Mouse (Mus musculus): ENCODE data around the gene Pdik1l.

The Pdik1l gene

DNA sequence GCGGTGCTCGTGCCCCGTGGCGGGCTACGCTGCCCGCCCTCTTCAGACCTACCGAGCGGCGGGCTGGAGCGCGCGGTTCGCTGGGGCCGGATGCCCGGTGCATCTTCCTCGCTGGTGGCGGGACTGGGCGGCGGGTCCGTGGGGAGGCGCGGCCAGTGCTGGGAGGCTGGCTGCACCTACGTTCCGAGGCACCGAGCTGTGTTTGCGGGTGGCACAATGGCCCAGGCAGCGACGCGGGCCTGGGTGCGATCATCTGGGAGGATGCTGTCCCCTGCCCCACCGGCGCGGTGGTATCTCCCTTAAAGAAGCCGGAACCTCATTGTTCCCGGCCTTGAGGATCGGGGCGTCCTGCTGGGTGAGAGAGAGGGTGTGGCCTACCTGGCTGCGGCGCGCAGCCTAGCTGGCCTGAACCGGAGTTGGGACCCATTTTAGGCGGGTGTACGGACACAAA, at the start of gene Pdik1l:
Pdik1l (minus strand) TSS at position 321 of the 451 bp plus-strand sequence.
- DNase-seq (ENCODE audit: low read depth, low spot score) = peak; percentile 87

DNA sequence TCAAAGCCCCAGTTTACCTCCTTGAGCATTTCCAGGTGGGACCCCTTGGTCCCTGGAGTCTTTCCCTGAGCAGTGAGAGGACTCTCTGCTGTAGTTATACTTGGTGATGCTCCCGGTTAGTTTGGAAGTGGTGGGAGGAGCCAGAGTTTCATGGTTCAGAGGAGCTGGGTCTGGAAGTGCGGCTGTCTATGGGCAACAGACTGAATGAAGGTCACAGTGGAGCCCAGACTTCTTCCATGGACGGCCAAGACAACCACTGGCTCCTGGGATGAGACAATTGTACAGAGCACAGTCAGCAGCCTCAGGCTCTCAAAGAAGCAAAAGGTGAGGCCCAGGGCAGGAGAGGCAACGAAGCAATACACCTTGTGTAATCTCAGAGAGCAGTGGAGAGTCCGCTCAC, 42.6 kb upstream of the Pdik1l start:
- no peak for DNase-seq (ENCODE audit: low read depth, low spot score)

DNA sequence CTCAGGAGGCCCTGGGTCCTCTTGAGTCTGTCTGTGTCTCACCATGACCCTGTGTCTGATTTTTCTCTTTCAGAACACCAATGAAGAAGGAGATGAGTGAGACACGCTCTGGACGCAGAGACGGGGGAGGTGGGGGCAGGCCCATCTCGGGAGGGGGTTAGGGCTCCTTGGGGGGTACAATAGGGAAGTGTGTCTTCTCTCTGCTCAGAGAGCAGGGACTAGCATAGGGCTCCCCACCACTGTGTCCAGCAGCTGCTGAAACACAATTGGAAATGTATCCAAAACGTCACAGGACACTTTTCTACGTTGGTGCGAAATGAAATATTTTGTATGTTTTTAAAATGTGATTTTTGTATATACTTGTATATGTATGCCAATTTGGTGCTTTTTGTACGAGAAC, 41.1 kb upstream of the Pdik1l start:
- no peak for DNase-seq (ENCODE audit: low read depth, low spot score)

DNA sequence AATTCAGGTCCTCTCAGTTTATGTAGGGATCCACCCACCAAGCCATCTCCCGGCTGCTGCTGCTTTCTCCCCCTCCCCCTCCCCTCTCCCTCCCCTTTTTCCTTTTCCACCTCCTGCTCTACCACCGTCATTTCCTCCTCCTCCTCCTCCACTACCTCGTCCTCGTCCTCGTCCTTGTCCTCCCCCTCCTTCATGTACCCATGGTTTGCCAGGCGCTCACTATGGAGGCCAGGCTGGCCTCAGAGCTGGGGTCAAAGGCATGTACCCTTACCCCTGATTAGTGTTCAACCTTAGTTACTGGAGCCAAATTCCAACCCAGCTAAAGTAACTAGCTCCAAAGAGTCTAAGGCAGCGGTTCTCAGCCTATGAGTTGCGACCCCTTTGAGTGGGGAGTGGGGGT, 40.5 kb upstream of the Pdik1l start:
- DNase-seq (ENCODE audit: low read depth, low spot score) = no peak

DNA sequence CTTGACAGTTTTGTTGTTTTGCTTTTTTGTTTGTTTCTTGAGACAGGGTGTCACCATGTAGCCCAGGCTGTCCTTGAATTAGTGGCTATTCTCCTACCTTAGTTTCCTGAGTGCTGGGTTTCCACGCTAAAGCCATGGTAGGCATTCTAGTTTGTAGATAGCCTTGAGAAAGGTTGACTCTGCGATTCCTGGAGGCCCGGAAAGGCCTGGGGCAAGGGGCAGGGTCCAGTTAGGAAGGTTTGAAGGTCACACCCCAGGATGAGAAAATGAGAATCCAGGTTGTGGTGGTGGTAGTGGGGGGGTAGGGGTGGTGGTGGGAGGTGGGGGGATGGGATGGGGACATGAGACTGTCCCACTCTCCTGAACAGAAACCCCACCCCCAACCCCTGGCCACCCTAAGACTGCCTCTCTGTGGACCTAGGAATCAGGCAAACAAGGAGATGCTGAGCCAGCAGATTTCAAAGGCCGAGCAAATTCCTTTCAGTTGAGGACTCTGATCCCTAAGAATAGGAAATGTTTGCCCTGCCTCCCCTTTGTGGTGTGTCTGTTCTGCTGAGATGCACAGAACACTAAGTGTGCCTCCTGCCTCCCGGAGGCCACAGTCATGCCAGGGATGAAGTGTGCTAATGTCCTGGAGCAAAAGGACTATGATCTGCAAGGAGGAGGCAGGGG, 39.3 kb upstream of the Pdik1l start:
- DNase-seq (ENCODE audit: low read depth, low spot score) = no peak

DNA sequence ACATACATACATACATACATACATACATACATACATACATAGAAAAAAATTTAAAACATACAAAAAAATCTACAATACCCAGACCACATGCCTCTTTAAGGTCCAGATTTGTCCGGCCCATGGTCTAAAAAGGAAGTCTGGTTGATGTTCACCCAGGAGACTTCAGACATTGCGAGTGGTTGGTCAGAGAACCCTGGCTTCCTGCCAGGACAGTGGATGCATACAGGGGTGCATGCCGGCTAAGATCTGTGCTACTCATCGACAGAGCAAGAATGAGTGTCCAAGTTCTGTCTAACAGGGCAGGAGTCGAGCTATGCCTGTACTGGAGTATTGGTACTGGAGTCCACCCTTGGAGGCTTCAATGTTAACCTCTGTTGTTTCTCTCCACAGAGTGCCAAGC, 37.0 kb upstream of the Pdik1l start:
- no peak for DNase-seq (ENCODE audit: low read depth, low spot score)

DNA sequence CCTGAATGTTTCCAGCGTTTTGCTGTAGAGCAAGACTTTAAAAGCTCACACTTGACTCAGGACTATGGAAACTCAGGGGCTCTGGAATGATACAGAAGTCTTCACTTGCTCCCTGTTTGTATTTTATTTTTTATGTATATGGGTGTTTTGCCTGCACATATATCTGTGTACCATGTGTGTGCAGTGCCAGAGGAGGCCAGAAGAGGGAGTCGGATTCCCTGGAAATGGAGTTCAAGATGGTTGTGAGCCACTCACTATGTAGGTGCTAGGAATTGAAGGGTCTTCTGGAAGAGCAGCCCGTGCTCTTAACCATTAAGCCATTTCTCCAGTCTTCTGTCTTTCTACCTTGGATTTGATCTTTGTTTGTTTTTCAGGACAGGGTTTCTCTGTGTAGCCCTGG, 33.8 kb upstream of the Pdik1l start:
- DNase-seq (ENCODE audit: low read depth, low spot score) = no peak

DNA sequence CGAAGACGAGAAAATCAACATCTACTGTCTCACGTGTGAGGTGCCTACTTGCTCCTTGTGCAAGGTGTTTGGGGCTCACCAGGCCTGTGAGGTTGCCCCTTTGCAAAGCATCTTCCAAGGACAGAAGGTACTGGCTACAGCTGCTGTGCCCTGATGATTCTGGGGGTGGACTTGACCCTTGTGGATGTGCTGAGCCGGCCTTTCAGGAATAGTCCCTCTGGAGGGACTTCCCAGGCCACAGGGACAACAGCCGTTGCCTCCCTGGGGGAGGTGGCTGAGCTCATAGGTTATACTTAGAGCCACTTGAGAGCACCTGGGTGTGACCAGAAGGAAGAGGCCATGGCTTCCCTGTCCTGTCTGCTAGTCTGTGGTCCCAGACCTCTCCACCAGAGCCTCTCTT, 32.0 kb upstream of the Pdik1l start:
- DNase-seq (ENCODE audit: low read depth, low spot score) = no peak

DNA sequence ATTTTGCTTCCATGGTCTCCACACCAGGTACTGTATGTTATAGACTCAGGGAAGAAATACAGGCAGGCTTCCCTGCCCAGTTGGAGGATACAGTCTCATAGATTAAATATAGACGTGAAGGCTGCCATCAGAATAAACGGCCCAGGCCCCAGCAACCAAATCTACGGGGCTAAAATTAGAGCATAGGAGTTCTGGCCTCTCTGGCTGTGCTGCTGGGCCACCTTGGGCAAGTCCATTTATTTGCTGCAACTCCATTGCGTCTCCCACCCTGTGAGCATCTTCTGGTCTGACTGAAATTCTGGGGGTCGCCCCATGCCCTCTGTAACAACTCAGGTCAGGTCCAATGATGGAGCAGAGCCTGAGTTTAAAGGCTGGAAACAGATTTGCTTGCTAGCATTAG, 31.4 kb upstream of the Pdik1l start:
- no peak for DNase-seq (ENCODE audit: low read depth, low spot score)

DNA sequence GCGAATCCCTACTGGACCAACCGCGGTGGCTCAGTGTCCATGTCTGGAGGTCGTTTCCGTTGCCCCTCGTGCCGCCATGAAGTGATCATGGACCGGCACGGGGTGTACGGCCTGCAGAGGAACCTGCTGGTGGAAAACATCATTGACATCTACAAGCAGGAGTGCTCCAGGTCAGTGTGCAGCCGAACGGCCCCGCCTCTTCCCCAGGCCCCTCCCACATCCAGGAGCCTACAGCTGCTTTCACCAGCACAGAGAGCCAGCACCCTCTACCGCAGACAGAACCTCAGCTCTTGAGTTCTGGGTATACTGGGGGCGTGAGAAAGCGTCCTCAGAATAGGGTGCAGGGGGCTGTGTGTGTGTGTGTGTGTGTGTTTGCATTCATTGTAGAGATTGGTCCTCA, 28.7 kb upstream of the Pdik1l start:
- peak; percentile 52 for DNase-seq (ENCODE audit: low read depth, low spot score)

DNA sequence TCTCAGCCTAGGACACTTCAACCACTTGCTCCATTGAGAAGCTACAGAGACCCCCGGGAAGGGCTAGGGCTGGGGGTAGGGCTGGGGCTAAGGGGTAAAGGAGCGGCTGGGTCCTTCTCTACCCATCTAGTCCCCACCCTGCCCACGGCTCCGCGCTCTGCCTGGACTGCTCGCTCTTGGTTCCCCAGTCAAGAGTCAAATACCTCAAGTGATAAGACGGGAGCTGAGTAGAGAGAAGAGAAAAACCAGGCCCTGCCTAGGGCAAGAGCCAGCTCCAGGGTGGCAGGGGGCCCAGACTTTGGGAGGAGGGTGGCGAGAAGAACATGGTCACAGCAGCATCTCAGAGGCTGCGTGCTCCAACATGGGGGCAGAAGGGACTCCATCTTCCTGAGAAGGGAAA, 27.8 kb upstream of the Pdik1l start:
- DNase-seq (ENCODE audit: low read depth, low spot score) = no peak

DNA sequence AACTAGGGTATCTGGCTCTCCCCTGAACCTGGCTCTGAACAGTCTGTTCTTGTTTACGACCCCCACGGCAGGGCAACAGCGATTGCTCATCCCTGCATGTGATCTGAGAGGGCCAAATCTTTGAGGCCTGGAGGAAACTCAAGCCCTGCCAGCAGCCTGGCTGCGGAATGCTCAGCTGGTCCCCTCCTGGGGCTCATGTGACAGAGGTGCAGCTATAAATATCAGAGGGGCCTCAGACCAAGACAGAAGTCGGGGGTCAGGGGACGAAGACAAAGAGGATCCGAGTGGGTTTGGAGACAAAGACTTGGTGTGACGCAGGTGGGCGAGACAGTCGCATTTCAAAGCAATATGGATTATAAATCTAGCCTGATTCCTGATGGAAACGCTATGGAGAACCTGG, 27.2 kb upstream of the Pdik1l start, which contains the start of gene Trim63:
Trim63 (plus strand) TSS at position 245 of the 400 bp plus-strand sequence.
- DNase-seq (ENCODE audit: low read depth, low spot score) = no peak

DNA sequence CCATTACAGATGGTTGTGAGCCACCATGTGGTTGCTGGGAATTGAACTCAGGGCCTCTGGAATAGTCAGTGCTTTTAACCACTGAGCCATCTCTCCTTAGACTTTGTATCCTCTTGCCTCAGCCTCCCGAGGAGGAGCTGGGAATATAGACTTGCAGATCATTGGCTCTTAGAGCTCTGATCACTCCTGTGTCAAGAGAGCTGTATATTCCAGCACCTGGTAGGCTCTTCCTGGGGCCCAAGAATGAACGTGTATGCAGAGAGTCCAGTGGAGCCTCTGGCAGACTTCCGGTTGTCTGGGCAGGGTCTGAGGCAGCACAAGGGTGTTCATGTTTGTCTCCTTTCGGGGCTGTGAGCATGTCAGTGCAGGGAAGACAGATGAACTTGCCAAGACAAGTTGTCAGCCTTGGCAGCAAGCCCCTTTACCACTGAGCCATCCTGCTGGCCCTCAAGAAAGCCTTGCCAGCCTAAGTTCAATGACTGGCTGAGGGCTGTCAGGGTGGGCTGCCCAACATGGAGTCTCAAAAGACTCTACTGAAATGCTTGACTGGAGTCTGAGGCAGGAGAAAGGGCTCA, 26.5 kb upstream of the Pdik1l start:
- DNase-seq (ENCODE audit: low read depth, low spot score) = no peak

DNA sequence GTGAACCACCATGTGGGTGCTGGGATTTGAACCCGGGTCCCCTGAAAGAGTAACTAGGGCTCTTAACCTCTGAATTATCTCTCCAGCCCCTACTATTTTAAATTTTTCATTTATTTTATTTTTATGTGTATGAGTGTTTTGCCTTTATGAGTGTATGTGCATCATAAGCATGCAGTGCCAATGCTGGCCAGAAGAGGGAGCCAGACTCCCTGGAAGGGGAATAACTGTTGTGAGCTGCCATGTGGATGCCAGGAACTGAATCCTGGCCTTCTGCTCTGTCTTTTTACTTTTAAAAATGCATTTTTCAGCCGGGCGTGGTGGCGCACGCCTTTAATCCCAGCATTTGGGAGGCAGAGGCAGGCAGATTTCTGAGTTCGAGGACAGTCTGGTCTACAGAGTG, 25.2 kb upstream of the Pdik1l start:
- DNase-seq (ENCODE audit: low read depth, low spot score) = no peak

DNA sequence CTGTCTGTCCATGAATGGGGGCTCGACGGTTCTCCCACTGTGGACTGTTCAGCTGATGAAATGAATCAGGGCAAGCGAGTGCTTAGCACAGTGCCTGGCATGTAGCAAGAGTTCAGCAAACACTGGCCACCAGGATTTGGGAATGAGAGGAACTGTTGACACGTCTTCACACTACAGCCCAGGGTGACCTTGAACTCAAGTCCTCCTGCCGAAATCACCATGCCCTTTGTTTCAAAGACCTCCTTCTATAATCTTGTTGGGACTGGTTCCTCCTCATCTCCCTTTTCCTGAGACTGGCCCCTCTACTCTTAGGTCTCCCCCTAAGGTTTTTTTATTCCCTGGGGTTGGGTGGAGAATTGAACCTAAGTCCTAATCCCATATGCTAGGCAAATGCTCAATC, 24.6 kb upstream of the Pdik1l start:
- no peak for DNase-seq (ENCODE audit: low read depth, low spot score)

DNA sequence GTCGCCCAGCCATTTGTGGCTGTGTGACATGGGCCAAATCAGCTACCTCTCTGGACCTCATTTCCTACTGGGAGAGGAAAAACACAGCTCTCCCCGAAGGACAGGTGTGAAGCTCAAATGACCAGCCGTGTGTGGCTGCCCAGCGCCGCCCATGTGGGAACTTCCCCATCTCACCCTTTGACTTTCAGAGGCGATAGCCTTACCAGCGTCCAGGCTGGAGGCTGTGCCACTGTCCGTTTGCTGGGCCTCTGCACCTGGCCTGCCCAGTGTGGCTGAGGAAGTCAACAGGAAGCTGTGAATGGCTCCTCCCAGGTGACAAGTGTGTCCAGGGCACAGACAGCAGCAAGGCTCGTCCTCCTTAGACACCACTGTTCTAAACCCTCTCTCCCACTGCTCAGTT, 24.1 kb upstream of the Pdik1l start:
- DNase-seq (ENCODE audit: low read depth, low spot score) = no peak

DNA sequence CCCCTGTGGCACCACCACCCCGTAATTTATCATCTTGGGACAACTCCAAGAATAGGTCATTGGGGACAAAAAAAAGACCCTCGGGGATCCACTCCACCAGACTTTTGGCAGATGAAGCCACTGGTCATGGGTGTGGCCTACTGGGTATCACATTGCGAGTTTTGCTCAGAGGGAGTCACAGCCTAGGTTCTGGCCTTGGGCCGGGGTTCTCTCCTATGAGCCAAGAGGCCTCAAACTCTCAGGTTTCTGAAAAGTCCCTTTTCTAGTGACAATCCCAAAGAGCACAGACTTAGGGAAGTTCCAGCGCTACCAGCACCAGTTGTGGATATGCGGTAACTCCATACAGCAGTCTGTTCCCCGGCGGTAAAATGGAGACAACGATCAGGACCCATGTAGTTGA, 23.0 kb upstream of the Pdik1l start:
- no peak for DNase-seq (ENCODE audit: low read depth, low spot score)

DNA sequence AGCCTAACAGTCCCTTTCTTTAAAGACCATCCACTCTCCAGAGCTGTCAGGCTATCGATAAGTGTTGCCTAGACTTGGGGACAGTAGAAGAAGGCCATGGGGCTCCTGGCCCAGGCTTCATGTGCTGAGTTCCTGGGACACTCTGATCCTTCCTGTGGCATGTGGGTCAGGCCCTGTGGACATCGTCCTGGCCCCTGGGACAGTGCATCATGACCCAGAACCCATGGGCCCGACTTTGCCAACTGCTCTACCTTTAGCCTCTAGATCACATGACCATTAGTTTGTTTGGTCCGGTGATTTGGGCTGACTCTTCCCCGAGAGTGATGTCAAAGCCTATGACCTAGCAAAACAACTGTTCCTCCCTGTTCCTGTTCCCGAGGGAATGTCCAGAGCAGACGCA, 22.4 kb upstream of the Pdik1l start:
- DNase-seq (ENCODE audit: low read depth, low spot score) = no peak

DNA sequence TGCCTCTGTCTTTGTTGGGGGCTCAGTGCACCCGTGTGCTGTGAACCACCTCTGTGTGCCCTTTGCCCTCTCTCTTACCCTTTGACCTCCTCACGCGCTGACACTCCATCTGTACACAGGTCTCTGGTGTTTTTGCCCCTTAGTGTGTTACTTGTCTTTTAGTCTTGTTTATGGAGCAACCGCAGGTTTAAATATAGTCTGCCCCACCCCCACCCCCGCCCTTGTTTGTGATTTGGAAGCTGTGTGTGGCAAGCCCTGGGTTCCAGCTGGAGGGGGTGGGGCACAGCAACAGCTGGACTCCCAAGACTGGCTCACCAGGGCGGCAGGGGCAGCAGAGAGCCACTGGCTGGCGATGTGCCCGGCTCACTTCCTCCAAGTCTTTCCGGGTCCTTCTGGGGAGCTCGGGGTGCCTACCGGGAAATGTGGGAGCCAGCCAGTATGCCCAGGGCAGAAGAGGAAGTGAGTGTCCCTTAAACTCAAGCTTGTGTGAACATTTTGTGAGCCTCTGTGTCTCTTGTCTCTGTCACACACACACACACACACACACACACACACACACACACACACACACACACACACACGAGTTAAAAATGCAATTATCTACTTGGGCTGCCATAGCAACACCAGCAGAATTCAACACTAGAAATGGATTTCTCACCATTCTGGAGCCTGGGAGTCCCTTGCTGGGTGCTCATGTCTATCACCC, 19.8 kb upstream of the Pdik1l start:
- no peak for DNase-seq (ENCODE audit: low read depth, low spot score)

DNA sequence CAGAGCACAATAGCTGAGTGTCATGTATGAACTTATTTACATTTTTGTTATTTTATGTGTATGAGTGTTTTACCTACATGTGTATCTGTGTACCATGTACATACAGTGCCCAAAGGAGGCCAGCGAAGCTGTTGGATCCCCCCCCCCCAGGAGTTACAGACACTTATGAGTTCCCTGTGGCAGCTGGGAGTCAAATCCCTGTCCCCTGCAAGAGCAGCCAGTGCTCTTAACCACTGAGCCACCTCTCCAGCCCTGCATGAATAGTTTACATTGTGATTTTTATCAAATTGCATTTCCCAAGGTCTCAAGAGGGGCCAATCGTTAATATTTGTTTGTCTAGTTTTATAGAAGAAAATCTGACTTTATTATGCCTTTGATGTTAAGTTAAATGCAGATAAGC, 19.3 kb upstream of the Pdik1l start:
- DNase-seq (ENCODE audit: low read depth, low spot score) = no peak

DNA sequence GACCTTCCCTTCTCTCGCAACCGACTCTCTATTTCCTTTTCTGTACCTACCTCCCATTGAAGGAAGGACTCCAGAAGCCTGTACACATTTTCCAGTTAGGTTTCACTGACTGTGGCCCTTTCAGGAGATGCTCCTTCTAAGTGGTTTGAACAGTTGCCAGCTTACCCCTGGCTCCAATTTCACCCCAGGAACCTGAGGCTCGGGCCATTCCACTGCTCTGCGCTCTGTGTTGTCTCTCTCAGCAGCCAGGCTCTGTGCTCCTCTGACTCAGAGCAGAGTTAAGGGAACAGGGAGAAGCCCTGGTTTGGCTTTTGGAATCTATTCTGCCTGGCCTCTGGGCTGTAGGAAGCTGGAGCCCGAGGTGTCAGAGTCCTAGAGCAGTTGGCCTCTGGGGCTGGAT, 14.4 kb upstream of the Pdik1l start:
- DNase-seq (ENCODE audit: low read depth, low spot score) = no peak

DNA sequence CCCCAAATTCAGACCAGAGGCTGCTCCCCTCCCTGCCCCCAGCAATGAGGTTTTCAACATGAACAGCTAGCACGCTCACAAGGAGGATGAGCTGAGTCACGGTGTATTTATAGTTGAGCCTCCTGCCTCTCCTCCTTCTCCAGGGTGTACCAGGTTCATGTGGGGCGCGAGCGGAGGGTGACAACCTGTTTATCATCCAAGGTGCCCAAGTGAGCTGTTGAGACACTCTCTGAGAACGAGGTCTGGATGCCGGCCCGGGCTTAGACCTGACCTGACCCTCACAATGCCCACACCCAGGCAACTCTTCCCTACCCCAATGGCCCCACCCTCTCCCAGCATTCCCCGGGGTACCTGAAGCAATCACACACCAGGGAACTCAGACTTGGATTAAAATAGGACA, 12.6 kb upstream of the Pdik1l start:
- no peak for DNase-seq (ENCODE audit: low read depth, low spot score)

DNA sequence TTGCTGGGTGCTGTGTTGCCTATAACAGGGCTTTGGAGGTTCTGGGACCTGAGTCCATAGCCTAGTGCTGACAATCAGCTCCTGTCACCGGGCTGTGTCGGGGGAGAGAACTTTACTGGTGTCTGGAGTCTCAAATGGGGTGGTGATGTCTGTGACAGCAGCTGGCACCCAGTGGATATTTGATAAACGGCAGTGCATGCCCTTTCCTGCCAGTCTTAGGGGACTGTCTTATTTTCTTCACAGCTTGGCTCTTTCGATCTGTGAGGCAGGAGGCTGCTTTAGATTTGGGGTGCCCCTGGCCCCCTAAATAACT, 11.8 kb upstream of the Pdik1l start:
- DNase-seq (ENCODE audit: low read depth, low spot score) = no peak
